Mouse (Mus musculus): ENCODE measurements at regions not wholly inside any gene's neighbourhood (a gene's known extent, or its start where the extent isn't known, plus 50 kb on each side); places are given as distances from the start of the nearest gene placed in this dataset.

DNA sequence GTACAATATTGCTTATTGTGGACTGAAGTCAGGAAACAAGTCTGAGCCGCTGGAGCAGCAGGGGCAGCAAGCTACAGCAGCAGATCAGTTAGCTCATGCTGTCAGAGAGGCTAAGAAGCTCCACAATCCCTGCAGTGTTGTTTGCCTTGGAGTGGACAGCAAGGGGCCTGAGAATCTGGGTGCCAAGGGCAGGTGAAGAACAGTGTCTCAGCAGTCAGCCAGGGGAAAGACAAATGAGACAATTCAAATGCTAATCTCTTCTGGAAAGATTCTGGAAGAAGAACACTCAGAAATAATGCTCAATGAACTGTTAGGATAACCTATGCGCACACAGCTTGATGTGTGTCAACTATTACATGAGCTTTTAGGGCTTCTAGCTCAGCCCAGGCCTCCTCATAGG, 315.5 kb upstream of the Nrp1 start:
- no peak for DNase-seq (ENCODE audit: low read depth, low spot score)

- no peak for DNase-seq (ENCODE audit: low read depth, low spot score)
Measured at GRCm38 (mm10) chr8:128043392-128043791, 315.0 kb upstream of the Nrp1 start.

- DNase-seq (ENCODE audit: low read depth, low spot score), result no peak
Measured at GRCm38 (mm10) chr8:128056251-128056650, 302.2 kb upstream of the Nrp1 start.

- DNase-seq (ENCODE audit: low read depth, low spot score), result no peak
Measured at GRCm38 (mm10) chr8:128057845-128058244, 300.6 kb upstream of the Nrp1 start.

GRCm38 (mm10) chr8:128059817-128060216, 298.6 kb upstream of the Nrp1 start:
- no peak for DNase-seq (ENCODE audit: low read depth, low spot score)

DNA sequence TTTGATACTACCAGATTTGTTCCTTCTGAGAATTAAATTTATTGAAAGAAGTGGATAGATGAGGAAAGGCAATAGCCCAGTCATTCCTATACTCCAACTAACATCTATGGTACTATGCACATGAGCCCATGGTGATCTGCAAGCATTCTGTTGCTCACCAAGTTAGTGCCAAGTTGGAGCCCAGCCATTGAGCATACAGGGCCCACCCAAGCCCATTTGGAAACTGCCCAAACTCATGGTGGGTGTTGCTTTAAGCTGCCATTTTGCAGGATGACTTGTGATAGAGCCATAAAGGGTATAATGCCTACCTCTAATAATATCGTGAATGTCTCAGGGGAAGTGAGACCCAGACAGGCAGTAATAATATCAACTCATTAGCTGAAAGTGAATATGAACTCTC, 294.2 kb upstream of the Nrp1 start:
- no peak for DNase-seq (ENCODE audit: low read depth, low spot score)

- DNase-seq (ENCODE audit: low read depth, low spot score), result no peak
Measured at GRCm38 (mm10) chr8:128065127-128065526, 293.3 kb upstream of the Nrp1 start.

DNA sequence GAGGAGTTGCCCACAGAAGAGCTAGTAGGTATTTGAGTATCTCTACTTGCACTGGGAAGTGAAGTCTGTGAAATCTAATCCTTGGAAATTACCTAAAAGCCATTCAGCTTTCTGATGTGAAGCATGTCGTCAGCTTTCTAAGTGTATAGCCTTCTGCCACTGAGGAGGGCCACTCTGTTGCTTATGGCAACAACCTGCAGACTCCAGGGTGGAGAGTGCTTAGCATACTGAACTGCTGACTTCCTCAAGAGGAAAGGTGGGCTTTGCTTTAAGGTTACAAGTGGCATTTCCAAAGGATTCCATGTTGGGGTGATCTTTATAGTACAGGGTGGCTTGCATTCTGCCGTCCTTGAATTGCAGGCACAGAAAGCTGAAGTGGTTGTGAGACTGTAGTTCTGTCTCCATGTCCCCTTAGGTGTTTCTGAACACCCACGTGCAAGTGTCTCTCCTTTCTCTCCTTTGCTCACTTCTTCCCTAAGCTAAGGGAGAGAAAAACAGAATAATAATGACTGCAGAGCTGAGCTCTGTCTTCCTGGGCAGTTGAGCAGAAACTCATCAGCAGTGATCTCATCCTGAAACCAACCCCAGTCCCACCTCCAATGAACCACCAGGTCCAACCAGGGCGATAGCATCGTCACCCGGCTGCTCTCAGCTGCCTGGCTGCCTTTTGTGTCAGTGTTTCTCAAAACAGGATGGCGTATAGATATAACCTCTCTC, 292.3 kb upstream of the Nrp1 start:
- no peak for DNase-seq (ENCODE audit: low read depth, low spot score)

- DNase-seq (ENCODE audit: low read depth, low spot score), result no peak
Measured at GRCm38 (mm10) chr8:128069749-128070148, 288.7 kb upstream of the Nrp1 start.

- no peak for DNase-seq (ENCODE audit: low read depth, low spot score)
Measured at GRCm38 (mm10) chr8:128075566-128075965, 282.8 kb upstream of the Nrp1 start.

- no peak for DNase-seq (ENCODE audit: low read depth, low spot score)
Measured at GRCm38 (mm10) chr8:128076226-128076625, 282.2 kb upstream of the Nrp1 start.

DNA sequence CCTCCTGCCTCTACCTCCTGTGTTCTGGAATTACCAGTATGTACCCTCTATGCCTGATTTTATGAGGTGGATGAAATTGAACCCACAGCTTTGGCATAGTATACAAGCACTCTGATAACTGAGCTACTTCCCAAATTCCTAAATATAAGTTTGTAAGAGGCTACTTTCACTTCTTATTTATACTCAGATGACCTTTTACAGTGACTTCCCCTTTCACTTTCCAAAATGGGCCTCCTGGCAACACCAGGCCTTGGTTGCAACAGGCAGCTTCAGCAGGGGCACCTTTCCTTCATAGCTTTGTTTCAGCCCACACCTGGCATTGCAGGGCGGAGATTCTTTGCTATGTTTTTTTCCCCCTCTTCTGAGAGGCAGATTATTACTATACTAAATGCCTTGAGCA, 279.7 kb upstream of the Nrp1 start:
- no peak for DNase-seq (ENCODE audit: low read depth, low spot score)

- no peak for DNase-seq (ENCODE audit: low read depth, low spot score)
Measured at GRCm38 (mm10) chr8:128085800-128086199, 272.6 kb upstream of the Nrp1 start.

DNA sequence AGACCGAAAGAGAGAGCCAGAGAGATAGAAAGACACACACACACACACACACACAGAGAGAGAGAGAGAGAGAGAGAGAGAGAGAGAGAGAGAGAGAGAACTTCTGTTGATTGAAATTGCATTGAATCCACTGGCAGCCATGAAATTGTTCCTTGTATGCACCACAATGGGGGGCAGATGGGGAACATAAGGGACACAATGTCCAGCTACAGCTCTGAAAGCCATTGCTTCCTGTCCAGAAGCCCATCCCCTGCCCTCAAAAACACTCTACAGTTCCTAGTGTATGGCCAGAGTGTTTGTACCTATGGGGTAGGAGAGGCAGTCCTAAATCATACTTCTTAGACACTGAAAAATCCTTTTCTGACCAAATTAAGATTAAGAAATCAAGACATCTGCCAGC, 270.9 kb upstream of the Nrp1 start:
- DNase-seq (ENCODE audit: low read depth, low spot score), result no peak

- no peak for DNase-seq (ENCODE audit: low read depth, low spot score)
Measured at GRCm38 (mm10) chr8:128092826-128093225, 265.6 kb upstream of the Nrp1 start.

GRCm38 (mm10) chr8:128095451-128095850, 263.0 kb upstream of the Nrp1 start:
- no peak for DNase-seq (ENCODE audit: low read depth, low spot score)

DNA sequence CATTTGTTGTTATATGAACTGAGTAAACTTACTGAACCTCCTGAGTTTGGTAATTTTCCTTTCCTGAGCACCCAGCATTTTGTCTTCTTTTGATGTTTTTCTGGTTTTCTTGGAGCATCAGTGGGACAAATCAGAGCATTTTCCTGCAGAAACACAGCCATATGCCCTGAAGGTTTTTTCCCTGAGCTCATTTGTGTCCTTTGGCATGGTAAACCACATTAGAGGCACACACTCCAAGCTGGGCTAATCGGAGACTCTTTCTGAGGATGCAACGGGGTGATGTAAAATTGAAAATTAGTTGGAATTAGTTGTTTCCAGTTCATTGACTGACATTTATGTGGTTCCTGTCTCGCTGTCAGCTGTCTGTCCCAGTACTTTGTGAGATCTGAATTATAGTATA, 260.8 kb upstream of the Nrp1 start:
- no peak for DNase-seq (ENCODE audit: low read depth, low spot score)

- no peak for DNase-seq (ENCODE audit: low read depth, low spot score)
Measured at GRCm38 (mm10) chr8:128103380-128103779, 255.0 kb upstream of the Nrp1 start.

DNA sequence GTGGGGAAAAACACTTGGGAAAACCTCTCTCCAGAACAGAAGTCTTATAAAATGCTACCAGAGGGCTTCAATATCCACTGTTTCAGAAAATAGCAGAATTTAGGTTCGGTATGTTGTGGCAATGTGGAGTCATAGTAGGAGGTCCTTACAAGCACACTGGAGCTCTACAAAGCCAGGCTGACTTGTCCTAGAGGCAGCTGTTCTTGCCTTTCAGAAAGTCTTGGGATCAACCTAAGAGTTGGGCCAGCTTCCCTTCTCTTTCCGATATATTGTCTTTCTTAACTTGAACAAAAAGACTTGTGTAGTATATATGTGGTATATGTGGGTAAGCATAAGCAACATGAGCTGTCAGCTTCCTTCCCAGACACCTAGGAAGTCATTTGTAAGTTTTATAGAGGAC, 251.8 kb upstream of the Nrp1 start:
- DNase-seq (ENCODE audit: low read depth, low spot score), result no peak

DNA sequence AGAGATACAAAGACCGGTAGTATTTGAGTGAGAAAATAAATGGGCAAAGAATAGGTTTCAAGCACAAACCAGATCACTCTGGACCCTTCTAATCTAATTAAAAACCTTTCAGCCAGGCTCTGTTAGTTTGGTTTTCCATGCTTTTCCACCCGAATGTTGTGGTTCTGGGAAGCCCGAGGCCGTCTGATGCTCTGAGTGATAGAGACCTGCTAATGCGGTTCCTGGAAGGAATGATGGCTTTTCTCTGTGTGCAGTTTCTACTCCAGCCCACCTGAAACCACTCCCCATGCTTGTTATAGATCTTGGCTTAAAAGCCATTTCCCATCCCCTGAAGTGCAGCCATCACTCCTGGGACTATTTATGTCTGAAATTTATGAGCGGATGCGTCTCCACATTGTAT, 251.4 kb upstream of the Nrp1 start:
- no peak for DNase-seq (ENCODE audit: low read depth, low spot score)

GRCm38 (mm10) chr8:128109036-128109435, 249.4 kb upstream of the Nrp1 start:
- no peak for DNase-seq (ENCODE audit: low read depth, low spot score)

DNA sequence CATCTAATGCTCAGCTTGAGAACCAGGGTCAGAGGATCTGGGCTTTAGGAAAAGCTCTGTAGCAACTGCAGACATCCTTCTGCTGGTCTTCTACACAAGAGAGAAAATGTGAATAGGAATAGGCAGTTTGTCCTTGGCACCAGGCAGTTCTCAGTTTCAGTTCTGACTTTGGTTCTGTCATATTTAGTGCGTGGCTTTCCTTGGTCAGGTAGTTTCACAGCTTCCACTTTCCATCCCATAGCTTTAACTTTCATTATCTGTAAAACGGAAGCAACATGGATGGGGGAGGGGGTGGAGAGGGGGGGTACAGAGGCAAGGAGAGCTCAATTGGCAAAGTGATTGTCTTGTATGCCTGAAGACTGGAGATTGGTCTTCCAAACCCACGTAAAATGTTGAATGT, 247.3 kb upstream of the Nrp1 start:
- DNase-seq (ENCODE audit: low read depth, low spot score), result no peak

GRCm38 (mm10) chr8:128113116-128113515, 245.3 kb upstream of the Nrp1 start:
- DNase-seq (ENCODE audit: low read depth, low spot score), result no peak
